Mouse (Mus musculus): ENCODE measurements around the gene Wdr91. TPM values are rescaled to one million over a fixed set of nuclear protein-coding genes. Genes with fewer than 3 reads are reported as not detected.

The Wdr91 gene
- total RNA-seq (2018; cell fraction: chromatin; rRNA removed) = 100 to 1,000 TPM; 229 to 803 (median 498) TPM
- total RNA-seq (2018; cell fraction: cytosol; rRNA removed) = 100 to 1,000 TPM in 23 of 26 experiments, 10 to 100 TPM in 3; 87.0 to 154 (median 126) TPM
- total RNA-seq (2018; cell fraction: nucleus; rRNA removed) = 100 to 1,000 TPM; 124 to 721 (median 374) TPM
- 86.6 to 195 TPM (median 145 TPM) in 3 replicates for polyA plus RNA-seq (2018)

DNA sequence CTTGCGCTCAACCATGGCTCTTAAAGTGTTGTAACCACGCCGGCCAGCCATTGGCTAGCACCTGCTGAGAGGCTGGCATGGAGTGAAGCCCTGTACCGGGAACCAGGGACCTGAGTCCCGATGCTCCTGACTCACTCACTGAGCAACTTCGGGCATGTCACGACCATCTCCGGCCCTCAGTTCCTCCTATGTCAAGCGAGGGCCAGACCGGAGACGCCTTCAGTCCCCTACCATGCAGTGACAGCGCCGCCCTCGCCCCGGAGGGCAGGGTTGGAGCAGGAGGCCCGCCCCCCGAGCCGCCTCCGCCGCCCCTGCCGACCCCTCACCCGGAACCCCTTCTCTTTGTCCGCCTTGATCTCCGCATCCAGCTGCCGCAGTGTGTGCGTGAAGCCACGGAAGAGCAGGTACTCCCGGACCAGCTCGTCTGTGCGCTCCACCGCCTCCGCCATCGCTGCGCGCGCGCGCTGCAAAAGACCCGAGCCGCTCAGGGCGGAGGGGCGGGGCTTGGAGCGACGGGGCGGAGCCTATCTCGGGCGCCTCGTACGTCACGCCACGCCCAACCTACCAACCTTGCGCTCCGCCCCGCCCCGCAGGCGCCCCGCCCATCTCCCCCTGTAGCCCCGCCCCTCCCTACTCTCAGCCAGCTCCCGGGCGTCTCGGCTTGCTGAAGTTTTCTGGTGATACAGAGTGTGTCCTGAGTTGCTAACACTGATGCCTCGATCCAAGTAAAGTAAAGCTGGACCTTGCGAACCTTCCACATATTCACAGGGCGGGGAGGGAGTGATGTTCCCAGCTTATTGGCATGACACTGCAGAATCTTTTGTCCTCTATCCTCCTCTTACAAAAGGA lies at the start of gene Wdr91:
Wdr91 (minus strand) TSS at position 506 of the 849 bp plus-strand sequence.
- peak within 1 kb of the TSS; percentile 90 for H3K4me3 ChIP-seq (ENCODE audit: inconsistent target)
- no peaks in the 10 kb centered on the region for H3K36me3 ChIP-seq (ENCODE audit: inconsistent target)
- H3K79me2 ChIP-seq (ENCODE audit: inconsistent target) = peaks cover 31% of the 10 kb centered on the region
- H3K27ac ChIP-seq = peak within 1 kb of the TSS; percentile 97
- 0% methylated on average over 58 of the region's 64 CpGs for WGBS (ENCODE audit: missing documents)

- Histone ChIP-seq H3K79me2 (ENCODE audit: inconsistent target) (no peaks in the 10 kb centered on the region), H3K36me3 (ENCODE audit: inconsistent target) (no peaks in the 10 kb centered on the region), H3K4me3 (ENCODE audit: inconsistent target) (no peak overlapping the region), H3K27ac (no peak overlapping the region)
- WGBS (ENCODE audit: missing documents) = 96% methylated on average over 6 of the region's 7 CpGs
These were observed 48.5 kb upstream of the Wdr91 start for GRCm38 (mm10) chr6:34959131-34959530.

GRCm38 (mm10) chr6:34955862-34956241 lies 45.2 kb upstream of the Wdr91 start:
- 56% methylated on average over 8 of the region's 8 CpGs for whole genome bisulfite sequencing (ENCODE audit: missing documents)
- Histone ChIP-seq H3K4me3 (ENCODE audit: inconsistent target) (no peak overlapping the region), H3K27ac (no peak overlapping the region), H3K36me3 (ENCODE audit: inconsistent target) (no peaks in the 10 kb centered on the region), H3K79me2 (ENCODE audit: inconsistent target) (no peaks in the 10 kb centered on the region)

DNA sequence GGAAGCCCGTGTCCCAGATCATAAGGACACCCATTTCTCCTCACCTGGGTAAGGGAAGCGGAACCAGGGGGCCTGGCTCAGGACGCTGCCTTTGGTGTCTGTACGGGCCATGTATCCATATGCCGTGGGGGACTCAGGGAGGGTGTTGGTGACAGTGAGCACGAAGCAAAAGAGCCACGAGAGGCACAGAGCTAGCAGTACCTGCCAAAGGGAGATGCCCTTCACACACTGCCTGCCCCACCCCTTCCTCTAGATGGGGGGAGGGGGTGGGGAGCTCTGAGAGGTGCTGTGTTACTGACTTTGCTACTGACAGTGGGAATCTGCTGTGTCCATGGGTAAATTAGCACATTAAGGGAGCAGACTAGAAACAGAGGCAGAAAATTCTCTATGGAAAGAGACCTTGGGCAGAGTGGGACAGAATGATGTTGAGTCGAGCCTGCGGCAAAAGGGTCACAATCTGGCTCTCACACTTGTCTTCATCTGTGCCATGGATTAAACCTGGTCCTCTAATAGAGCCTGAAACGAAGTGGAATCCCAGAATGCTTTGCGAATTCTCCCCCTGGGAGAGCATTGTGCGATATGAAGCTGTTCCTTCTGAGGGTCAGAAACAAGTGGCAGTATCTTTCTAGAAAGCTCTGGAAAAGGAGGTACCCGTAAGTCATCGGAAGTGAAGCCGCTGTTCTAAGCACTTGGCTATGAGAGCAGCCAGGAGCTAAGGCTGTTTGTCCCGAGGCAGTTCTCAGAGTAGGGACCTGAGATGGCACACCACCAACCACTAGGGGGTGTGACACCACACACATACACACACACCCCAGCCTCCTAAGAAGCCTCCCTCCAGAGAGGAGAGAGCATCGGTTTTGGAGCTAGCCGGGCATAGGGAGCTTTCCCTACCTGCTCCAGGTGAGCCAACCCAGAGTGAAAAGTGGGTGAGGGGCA lies 44.5 kb upstream of the Wdr91 start:
- no peak overlapping the region for H3K4me3 ChIP-seq (ENCODE audit: inconsistent target)
- H3K36me3 ChIP-seq (ENCODE audit: inconsistent target) = no peaks in the 10 kb centered on the region
- H3K79me2 ChIP-seq (ENCODE audit: inconsistent target) = no peaks in the 10 kb centered on the region
- 58% methylated on average over 18 of the region's 18 CpGs for WGBS (ENCODE audit: missing documents)
- H3K27ac ChIP-seq = no peak overlapping the region

DNA sequence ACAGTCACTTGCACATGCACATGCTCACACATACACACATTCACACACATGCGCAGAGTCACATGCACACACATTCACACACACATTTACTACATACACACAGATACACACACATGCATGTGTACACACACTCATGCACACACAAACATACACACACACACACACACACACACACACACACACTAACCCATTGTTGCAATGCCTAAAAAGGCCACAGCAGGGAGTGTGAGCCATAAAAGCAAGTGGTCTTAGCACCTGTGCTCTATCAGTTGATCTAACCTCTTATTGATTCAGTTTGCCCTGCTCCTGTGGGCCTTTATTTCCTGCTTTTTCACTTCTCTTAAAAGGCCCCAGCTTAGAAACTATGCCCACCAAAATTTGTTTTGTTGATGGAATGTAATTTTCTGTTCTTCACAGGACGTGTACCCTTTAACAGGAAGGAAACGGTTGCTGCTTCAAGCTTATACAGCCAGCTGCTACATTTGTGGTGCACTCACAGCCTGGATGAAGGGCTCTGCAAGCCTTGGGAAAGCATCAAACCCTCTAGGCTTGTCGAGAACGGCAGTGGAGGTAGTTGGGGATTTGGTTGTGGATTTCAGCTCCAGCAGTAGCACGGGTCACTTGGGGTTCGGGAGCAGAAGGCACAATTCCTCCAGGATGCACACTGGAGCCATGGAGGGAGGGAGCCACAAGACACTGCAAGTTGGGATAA lies 41.4 kb upstream of the Wdr91 start:
- H3K27ac ChIP-seq = no peak overlapping the region
- no peak overlapping the region for H3K4me3 ChIP-seq (ENCODE audit: inconsistent target)
- no peaks in the 10 kb centered on the region for H3K79me2 ChIP-seq (ENCODE audit: inconsistent target)
- H3K36me3 ChIP-seq (ENCODE audit: inconsistent target) = no peaks in the 10 kb centered on the region
- 42% methylated on average over 7 of the region's 7 CpGs for WGBS (ENCODE audit: missing documents)

GRCm38 (mm10) chr6:34951518-34951917 lies 40.8 kb upstream of the Wdr91 start:
- WGBS (ENCODE audit: missing documents) = 63% methylated on average over 7 of the region's 7 CpGs
- Histone ChIP-seq H3K27ac (no peak overlapping the region), H3K79me2 (ENCODE audit: inconsistent target) (no peaks in the 10 kb centered on the region), H3K36me3 (ENCODE audit: inconsistent target) (no peaks in the 10 kb centered on the region), H3K4me3 (ENCODE audit: inconsistent target) (no peak overlapping the region)

DNA sequence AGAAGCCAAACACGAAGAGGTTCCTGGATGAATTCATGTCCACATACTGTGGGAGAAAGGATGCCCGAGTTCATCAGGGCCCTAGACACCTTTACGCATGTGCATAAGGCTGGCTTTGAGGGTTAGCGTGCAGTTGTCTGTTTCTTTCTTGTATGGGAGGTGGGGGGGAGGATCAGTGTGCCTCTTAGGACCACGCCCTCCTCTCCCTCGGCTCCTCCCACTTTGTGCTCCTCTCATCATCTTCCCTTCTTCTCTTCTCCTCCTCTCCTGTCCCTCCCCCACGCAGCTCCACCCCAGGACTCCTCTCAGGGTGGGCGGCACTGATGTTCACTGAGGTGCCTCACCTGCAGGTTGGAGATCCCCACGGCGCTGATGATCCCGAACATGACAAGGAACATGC lies 37.8 kb upstream of the Wdr91 start:
- 70% methylated on average over 11 of the region's 11 CpGs for WGBS (ENCODE audit: missing documents)
- no peak overlapping the region for H3K4me3 ChIP-seq (ENCODE audit: inconsistent target)
- H3K27ac ChIP-seq = no peak overlapping the region
- H3K36me3 ChIP-seq (ENCODE audit: inconsistent target) = no peaks in the 10 kb centered on the region
- H3K79me2 ChIP-seq (ENCODE audit: inconsistent target) = no peaks in the 10 kb centered on the region

DNA sequence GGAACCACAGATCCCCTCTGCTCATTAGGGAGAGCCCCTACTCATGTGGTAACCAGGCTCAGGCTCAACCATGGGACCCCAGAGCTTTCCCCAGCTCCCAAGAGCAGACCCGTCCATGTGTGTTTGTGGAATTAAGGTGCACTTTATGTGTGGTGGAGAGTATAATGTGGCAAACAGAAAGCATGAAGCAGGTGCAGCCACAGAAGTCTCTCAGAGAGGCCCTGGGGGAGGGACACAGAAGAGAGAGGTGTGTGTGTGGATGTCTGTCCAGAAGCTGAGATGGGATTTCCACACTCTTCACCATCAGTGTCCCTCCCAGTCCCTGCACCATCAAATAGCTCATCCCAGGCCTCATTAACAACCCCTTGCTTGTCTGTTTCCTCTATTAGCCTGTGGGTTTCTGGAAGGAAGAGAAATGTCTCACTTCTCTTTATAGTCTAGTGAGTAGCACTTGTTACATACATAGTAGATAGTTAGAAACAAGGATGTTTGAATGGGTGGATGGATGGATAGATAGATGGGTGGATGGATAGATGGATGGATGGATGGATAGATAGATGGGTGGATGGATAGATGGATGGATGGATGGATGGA lies 35.9 kb upstream of the Wdr91 start:
- no peak overlapping the region for H3K27ac ChIP-seq
- H3K4me3 ChIP-seq (ENCODE audit: inconsistent target) = no peak overlapping the region
- no peaks in the 10 kb centered on the region for H3K79me2 ChIP-seq (ENCODE audit: inconsistent target)
- no peaks in the 10 kb centered on the region for H3K36me3 ChIP-seq (ENCODE audit: inconsistent target)
- 86% methylated on average over 1 of the region's 1 CpGs for WGBS (ENCODE audit: missing documents)

- 81% methylated on average over 4 of the region's 5 CpGs for WGBS (ENCODE audit: missing documents)
- H3K36me3 ChIP-seq (ENCODE audit: inconsistent target) = no peaks in the 10 kb centered on the region
- no peaks in the 10 kb centered on the region for H3K79me2 ChIP-seq (ENCODE audit: inconsistent target)
- no peak overlapping the region for H3K4me3 ChIP-seq (ENCODE audit: inconsistent target)
- H3K27ac ChIP-seq = no peak overlapping the region
These were observed 32.8 kb upstream of the Wdr91 start for GRCm38 (mm10) chr6:34943499-34943898.

GRCm38 (mm10) chr6:34942446-34942845 lies 31.8 kb upstream of the Wdr91 start:
- 93% methylated on average over 9 of the region's 9 CpGs for WGBS (ENCODE audit: missing documents)
- Histone ChIP-seq H3K36me3 (ENCODE audit: inconsistent target) (no peaks in the 10 kb centered on the region), H3K27ac (no peak overlapping the region), H3K79me2 (ENCODE audit: inconsistent target) (no peaks in the 10 kb centered on the region), H3K4me3 (ENCODE audit: inconsistent target) (no peak overlapping the region)

DNA sequence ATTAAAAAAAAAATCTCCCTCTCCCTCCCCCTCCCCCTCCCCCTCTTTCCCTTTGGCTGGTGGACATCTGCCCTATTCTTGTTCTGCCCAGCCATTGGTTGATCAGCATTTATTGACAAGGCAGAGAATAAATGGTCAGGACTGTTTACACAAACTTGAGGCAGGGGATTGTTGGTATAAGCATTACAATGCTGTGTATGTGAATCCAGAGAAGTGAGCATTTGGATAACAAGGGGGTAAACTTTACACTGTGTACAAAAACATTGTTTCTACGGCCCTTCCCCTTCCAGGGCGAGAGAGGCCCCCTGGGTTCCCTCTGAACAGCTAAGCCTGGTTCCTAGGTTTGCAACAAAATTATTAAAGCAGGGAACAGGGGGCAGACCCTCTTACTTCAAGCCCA lies 30.8 kb upstream of the Wdr91 start:
- WGBS (ENCODE audit: missing documents) = 75% methylated on average over 2 of the region's 2 CpGs
- no peak overlapping the region for H3K4me3 ChIP-seq (ENCODE audit: inconsistent target)
- no peak overlapping the region for H3K27ac ChIP-seq
- H3K36me3 ChIP-seq (ENCODE audit: inconsistent target) = no peaks in the 10 kb centered on the region
- H3K79me2 ChIP-seq (ENCODE audit: inconsistent target) = no peaks in the 10 kb centered on the region

GRCm38 (mm10) chr6:34939451-34939850 lies 28.8 kb upstream of the Wdr91 start:
- no peak overlapping the region for H3K4me3 ChIP-seq (ENCODE audit: inconsistent target)
- no peak overlapping the region for H3K27ac ChIP-seq
- no peaks in the 10 kb centered on the region for H3K36me3 ChIP-seq (ENCODE audit: inconsistent target)
- WGBS (ENCODE audit: missing documents) = 95% methylated on average over 8 of the region's 8 CpGs
- H3K79me2 ChIP-seq (ENCODE audit: inconsistent target) = no peaks in the 10 kb centered on the region

DNA sequence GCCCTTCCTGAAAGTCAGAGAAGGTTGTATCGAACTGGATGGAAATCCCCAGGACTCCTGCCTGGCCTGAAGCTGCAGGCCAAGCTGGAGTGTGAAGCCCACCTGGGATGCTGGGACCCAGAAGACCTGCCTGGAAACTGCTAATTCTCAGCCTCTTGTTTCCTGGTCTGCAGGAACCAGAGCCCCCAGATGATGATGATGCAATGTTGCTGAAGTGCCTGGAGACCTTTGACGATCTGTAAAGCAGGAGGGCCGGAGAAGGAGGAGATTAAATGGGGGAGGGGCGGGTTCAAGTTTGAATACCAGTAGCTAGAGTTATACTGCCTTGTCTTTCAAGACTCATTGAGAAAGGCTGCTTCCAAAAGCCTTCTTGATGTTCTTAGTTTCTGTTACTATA lies 28.3 kb upstream of the Wdr91 start:
- Histone ChIP-seq H3K27ac (peak overlapping the region; percentile 46), H3K36me3 (ENCODE audit: inconsistent target) (no peaks in the 10 kb centered on the region), H3K4me3 (ENCODE audit: inconsistent target) (no peak overlapping the region), H3K79me2 (ENCODE audit: inconsistent target) (no peaks in the 10 kb centered on the region)
- 64% methylated on average over 4 of the region's 4 CpGs for WGBS (ENCODE audit: missing documents)
